7 mouse cellular contexts compared by ENCODE assay signal in the genomic region with DNA sequence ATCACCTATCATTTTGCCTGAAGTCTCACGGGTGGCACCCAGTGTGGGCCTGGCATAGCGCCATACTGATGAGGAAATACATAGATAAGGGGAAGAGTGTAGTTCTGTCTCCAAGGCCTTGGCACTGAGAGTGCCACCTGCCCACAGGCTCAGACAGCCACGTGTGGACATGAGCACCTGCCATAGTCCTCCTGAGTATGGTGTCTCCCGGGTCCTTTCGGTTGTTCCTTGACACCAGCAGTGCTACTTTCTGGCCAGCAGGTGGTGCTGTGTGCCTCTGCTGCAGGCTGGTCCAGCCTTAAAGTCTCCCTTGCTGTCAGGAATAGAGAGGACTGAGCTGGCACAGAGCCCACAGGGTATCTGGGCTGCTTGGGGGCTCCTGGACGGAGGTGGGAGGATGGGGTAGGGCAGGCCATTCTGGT. TPM values are rescaled to one million over a fixed set of nuclear protein-coding genes. Genes with fewer than 3 reads are reported as not detected.
DNase-seq lines count a peak whose midpoint lies in the region; ATAC-seq and TF ChIP-seq lines count a peak whose summit lies in the region.

No protein-coding gene starts in this region.

- peaks cover 33% of the 10 kb centered on the region; the same call in 1 of the 2 replicates for H3K27me3 ChIP-seq in embryonic facial prominence, embryonic 10.5 days (replicated peaks; ENCODE audit: low read depth, poor library complexity, severe bottlenecking)
- no peaks in the 10 kb centered on the region for H3K27me3 ChIP-seq in intestine, postnatal 0 days (replicated peaks; ENCODE audit: control insufficient read depth, insufficient read depth, low read length)
- no peaks in the 10 kb centered on the region for H3K27me3 ChIP-seq in limb, embryonic 10.5 days (ENCODE audit: low read depth, poor library complexity, severe bottlenecking)
- H3K27me3 ChIP-seq in midbrain, embryonic 12.5 days: peaks cover 26% of the 10 kb centered on the region

- peak; percentile 31 for ATAC-seq in granulocyte monocyte progenitor cell, adult 5-6 weeks (replicated peaks; ENCODE audit: poor library complexity, severe bottlenecking)
- ATAC-seq in intestine, postnatal 0 days: peak; percentile 55
- peak; percentile 83 for ATAC-seq in midbrain, embryonic 12.5 days (ENCODE audit: low FRiP score, low read depth)

- DNase-seq in adrenal gland, postnatal 10 days: peak; percentile 89
- DNase-seq in embryonic facial prominence, embryonic 10.5 days (ENCODE audit: low spot score): peak; percentile 86
- DNase-seq in limb, embryonic 10.5 days (ENCODE audit: low spot score): peak; percentile 91
- DNase-seq in skeletal muscle tissue, adult 2 months (ENCODE audit: low read depth, low spot score): peak; percentile 89

- peak overlapping the region; percentile 91 for H3K27ac ChIP-seq in embryonic facial prominence, embryonic 10.5 days (replicated peaks)
- no peak overlapping the region for H3K27ac ChIP-seq in intestine, postnatal 0 days (ENCODE audit: low read depth, low read length)
- peak overlapping the region; percentile 95 for H3K27ac ChIP-seq in limb, embryonic 10.5 days
- no peak overlapping the region for H3K27ac ChIP-seq in midbrain, embryonic 12.5 days (replicated peaks)

- no peak overlapping the region for H3K9ac ChIP-seq in intestine, postnatal 0 days (ENCODE audit: low read depth, low read length)
- H3K9ac ChIP-seq in midbrain, embryonic 12.5 days (replicated peaks): no peak overlapping the region

- no peaks in the 10 kb centered on the region for H3K9me3 ChIP-seq in embryonic facial prominence, embryonic 10.5 days
- no peaks in the 10 kb centered on the region for H3K9me3 ChIP-seq in intestine, postnatal 0 days (ENCODE audit: control insufficient read depth)
- H3K9me3 ChIP-seq in limb, embryonic 10.5 days (replicated peaks): no peaks in the 10 kb centered on the region
- no peaks in the 10 kb centered on the region for H3K9me3 ChIP-seq in midbrain, embryonic 12.5 days

- H3K4me3 ChIP-seq in embryonic facial prominence, embryonic 10.5 days: peak overlapping the region; percentile 57
- no peak overlapping the region for H3K4me3 ChIP-seq in intestine, postnatal 0 days (ENCODE audit: low read depth, low read length)
- H3K4me3 ChIP-seq in limb, embryonic 10.5 days: peak overlapping the region; percentile 33
- H3K4me3 ChIP-seq in midbrain, embryonic 12.5 days: no peak overlapping the region

- peak overlapping the region; percentile 13; the same call in 1 of the 2 replicates for H3K4me2 ChIP-seq in intestine, postnatal 0 days (replicated peaks; ENCODE audit: low read depth)
- peak overlapping the region; percentile 7; the same call in 1 of the 2 replicates for H3K4me2 ChIP-seq in midbrain, embryonic 12.5 days (replicated peaks)

- no peaks in the 10 kb centered on the region for H3K36me3 ChIP-seq in embryonic facial prominence, embryonic 10.5 days (replicated peaks)
- H3K36me3 ChIP-seq in intestine, postnatal 0 days (ENCODE audit: control insufficient read depth, insufficient read depth): no peaks in the 10 kb centered on the region
- no peaks in the 10 kb centered on the region for H3K36me3 ChIP-seq in limb, embryonic 10.5 days
- H3K36me3 ChIP-seq in midbrain, embryonic 12.5 days: no peaks in the 10 kb centered on the region

- H3K4me1 ChIP-seq in embryonic facial prominence, embryonic 10.5 days: peaks cover 61% of the 10 kb centered on the region
- H3K4me1 ChIP-seq in intestine, postnatal 0 days (replicated peaks; ENCODE audit: control insufficient read depth, insufficient read depth, low read length): peaks cover 9% of the 10 kb centered on the region
- peaks cover 51% of the 10 kb centered on the region for H3K4me1 ChIP-seq in limb, embryonic 10.5 days
- H3K4me1 ChIP-seq in midbrain, embryonic 12.5 days: peaks cover 29% of the 10 kb centered on the region

- TF ChIP-seq CTCF in intestine, postnatal 0 days (IDR thresholded peaks at IDR 0.05; ENCODE audit: low read depth): peak; percentile 100

- WGBS in embryonic facial prominence, embryonic 10.5 days: 21% methylated on average over 6 of the region's 6 CpGs
- WGBS in intestine, postnatal 0 days: 15% methylated on average over 6 of the region's 6 CpGs
- 18% methylated on average over 6 of the region's 6 CpGs for WGBS in limb, embryonic 10.5 days
- 19% methylated on average over 6 of the region's 6 CpGs for WGBS in midbrain, embryonic 12.5 days

RNA-seq across cellular contexts. Expression of a gene that starts 36.1 kb away (rescaled TPM):
- total RNA-seq in adrenal gland, postnatal 10 days (2021): 1 to 10 TPM; 4.6 to 7.4 TPM
- polyA plus RNA-seq in embryonic facial prominence, embryonic 10.5 days (2016; fragmentation: Nextera tagmentation; extraction: Ambion mirVana): 10.2 and 12.3 TPM in 2 replicates
- total RNA-seq in granulocyte monocyte progenitor cell, adult 5-6 weeks (2014; fragmentation: Nextera tagmentation): 42.8 and 70.9 TPM in 2 replicates
- 23.6 and 30.5 TPM in 2 replicates for total RNA-seq in granulocyte monocyte progenitor cell, adult 5-6 weeks (2017)
- polyA plus RNA-seq in intestine, postnatal 0 days (2015; fragmentation: Nextera tagmentation; extraction: Ambion mirVana): 4.9 and 6.0 TPM in 2 replicates
- polyA plus RNA-seq in limb, embryonic 10.5 days (2016; fragmentation: Nextera tagmentation; extraction: Ambion mirVana): 6.4 and 6.7 TPM in 2 replicates
- polyA plus RNA-seq in midbrain, embryonic 12.5 days (2016; fragmentation: Nextera tagmentation; extraction: Ambion mirVana): 3.6 and 5.3 TPM in 2 replicates

RNA-seq across cellular contexts. Expression of a gene that starts 49.1 kb away (rescaled TPM):
- total RNA-seq in adrenal gland, postnatal 10 days (2021): 100 to 1,000 TPM; 330 to 395 TPM
- 278 and 280 TPM in 2 replicates for polyA plus RNA-seq in embryonic facial prominence, embryonic 10.5 days (2016; fragmentation: Nextera tagmentation; extraction: Ambion mirVana)
- 125 and 132 TPM in 2 replicates for total RNA-seq in granulocyte monocyte progenitor cell, adult 5-6 weeks (2014; fragmentation: Nextera tagmentation)
- total RNA-seq in granulocyte monocyte progenitor cell, adult 5-6 weeks (2017): 69.5 and 74.3 TPM in 2 replicates
- polyA plus RNA-seq in intestine, postnatal 0 days (2015; fragmentation: Nextera tagmentation; extraction: Ambion mirVana): 139 and 143 TPM in 2 replicates
- polyA plus RNA-seq in limb, embryonic 10.5 days (2016; fragmentation: Nextera tagmentation; extraction: Ambion mirVana): 234 and 286 TPM in 2 replicates
- 407 and 436 TPM in 2 replicates for polyA plus RNA-seq in midbrain, embryonic 12.5 days (2016; fragmentation: Nextera tagmentation; extraction: Ambion mirVana)

Comparison
In these comparisons a context has a peak if more than half of its experiments do, and no peak if none do; other contexts are left out.
1. H3K27ac ChIP-seq: peak in embryonic facial prominence, embryonic 10.5 days (single experiment) and limb, embryonic 10.5 days (single experiment); none in intestine, postnatal 0 days (single experiment) and midbrain, embryonic 12.5 days (single experiment).
2. H3K4me3 ChIP-seq: peak in embryonic facial prominence, embryonic 10.5 days (single experiment) and limb, embryonic 10.5 days (single experiment); none in intestine, postnatal 0 days (single experiment) and midbrain, embryonic 12.5 days (single experiment).
3. ATAC-seq: peak in every context shown above with its lines; median percentile 83 in midbrain, embryonic 12.5 days; 55 in intestine, postnatal 0 days; 31 in granulocyte monocyte progenitor cell, adult 5-6 weeks.
4. Peak in every context shown above with its lines, with median percentiles within 50 percentile points of each other: DNase-seq.